Mouse (Mus musculus): ENCODE measurements around the gene Tango6. TPM values are rescaled to one million over a fixed set of nuclear protein-coding genes. Genes with fewer than 3 reads are reported as not detected.

Tango6 gene
- polyA plus RNA-seq, 1 experiment = 2.1 TPM

- no peaks in the 10 kb centered on the region for H3K27me3 ChIP-seq (ENCODE audit: control insufficient read depth, insufficient read depth, low read length)
- no peak for TF ChIP-seq POLR2A (IDR thresholded peaks at IDR 0.05; ENCODE audit: low read depth, low read length)
- H3K4me1 ChIP-seq (ENCODE audit: control insufficient read depth, insufficient read depth, insufficient read length, low read length) = no peaks in the 10 kb centered on the region
- no peak overlapping the region for H3K4me3 ChIP-seq (ENCODE audit: low read depth, low read length)
- WGBS = 97% methylated on average over 2 of the region's 2 CpGs
- H3K36me3 ChIP-seq (ENCODE audit: control insufficient read depth, insufficient read depth, low read length) = no peaks in the 10 kb centered on the region
- no peak overlapping the region for H3K27ac ChIP-seq (ENCODE audit: insufficient read depth, low read depth, low read length)
Observed at GRCm38 (mm10) chr8:106765570-106765969, 82.7 kb downstream of the Tango6 start.

- H3K27ac ChIP-seq (ENCODE audit: insufficient read depth, low read depth, low read length) = no peak overlapping the region
- no peaks in the 10 kb centered on the region for H3K36me3 ChIP-seq (ENCODE audit: control insufficient read depth, insufficient read depth, low read length)
- WGBS = 77% methylated on average over 5 of the region's 5 CpGs
- no peak overlapping the region for H3K4me3 ChIP-seq (ENCODE audit: low read depth, low read length)
- TF ChIP-seq POLR2A (IDR thresholded peaks at IDR 0.05; ENCODE audit: low read depth, low read length) (no peak), CTCF (IDR thresholded peaks at IDR 0.05; ENCODE audit: extremely low read depth, insufficient read length, insufficient replicate concordance, low read depth, low read length) (no peak)
- H3K27me3 ChIP-seq (ENCODE audit: control insufficient read depth, insufficient read depth, low read length) = no peaks in the 10 kb centered on the region
- H3K4me1 ChIP-seq (ENCODE audit: control insufficient read depth, insufficient read depth, insufficient read length, low read length) = no peaks in the 10 kb centered on the region
Observed at GRCm38 (mm10) chr8:106766736-106767135, 83.9 kb downstream of the Tango6 start.

GRCm38 (mm10) chr8:106769147-106769805 is 86.4 kb downstream of the Tango6 start:
- Histone ChIP-seq H3K27ac (ENCODE audit: insufficient read depth, low read depth, low read length) (no peak overlapping the region), H3K36me3 (ENCODE audit: control insufficient read depth, insufficient read depth, low read length) (no peaks in the 10 kb centered on the region), H3K27me3 (ENCODE audit: control insufficient read depth, insufficient read depth, low read length) (no peaks in the 10 kb centered on the region), H3K4me3 (ENCODE audit: low read depth, low read length) (no peak overlapping the region), H3K4me1 (ENCODE audit: control insufficient read depth, insufficient read depth, insufficient read length, low read length) (no peaks in the 10 kb centered on the region)
- 86% methylated on average over 13 of the region's 13 CpGs for WGBS
- TF ChIP-seq CTCF (IDR thresholded peaks at IDR 0.05; ENCODE audit: extremely low read depth, insufficient read length, insufficient replicate concordance, low read depth, low read length) = no peak
- TF ChIP-seq POLR2A (IDR thresholded peaks at IDR 0.05; ENCODE audit: low read depth, low read length) = no peak

GRCm38 (mm10) chr8:106770596-106771179 is 87.8 kb downstream of the Tango6 start:
- Histone ChIP-seq H3K4me1 (ENCODE audit: control insufficient read depth, insufficient read depth, insufficient read length, low read length) (no peaks in the 10 kb centered on the region), H3K27me3 (ENCODE audit: control insufficient read depth, insufficient read depth, low read length) (no peaks in the 10 kb centered on the region), H3K4me3 (ENCODE audit: low read depth, low read length) (no peak overlapping the region), H3K27ac (ENCODE audit: insufficient read depth, low read depth, low read length) (no peak overlapping the region), H3K36me3 (ENCODE audit: control insufficient read depth, insufficient read depth, low read length) (no peaks in the 10 kb centered on the region)
- TF ChIP-seq POLR2A (IDR thresholded peaks at IDR 0.05; ENCODE audit: low read depth, low read length) (no peak), CTCF (IDR thresholded peaks at IDR 0.05; ENCODE audit: extremely low read depth, insufficient read length, insufficient replicate concordance, low read depth, low read length) (no peak)
- 87% methylated on average over 9 of the region's 9 CpGs for WGBS

GRCm38 (mm10) chr8:106772094-106772493 is 89.2 kb downstream of the Tango6 start:
- TF ChIP-seq CTCF (IDR thresholded peaks at IDR 0.05; ENCODE audit: extremely low read depth, insufficient read length, insufficient replicate concordance, low read depth, low read length) (no peak), POLR2A (IDR thresholded peaks at IDR 0.05; ENCODE audit: low read depth, low read length) (no peak)
- no peaks in the 10 kb centered on the region for H3K27me3 ChIP-seq (ENCODE audit: control insufficient read depth, insufficient read depth, low read length)
- H3K27ac ChIP-seq (ENCODE audit: insufficient read depth, low read depth, low read length) = no peak overlapping the region
- 69% methylated on average over 6 of the region's 6 CpGs for WGBS
- H3K4me3 ChIP-seq (ENCODE audit: low read depth, low read length) = no peak overlapping the region
- H3K36me3 ChIP-seq (ENCODE audit: control insufficient read depth, insufficient read depth, low read length) = no peaks in the 10 kb centered on the region
- H3K4me1 ChIP-seq (ENCODE audit: control insufficient read depth, insufficient read depth, insufficient read length, low read length) = no peaks in the 10 kb centered on the region

- TF ChIP-seq POLR2A (IDR thresholded peaks at IDR 0.05; ENCODE audit: low read depth, low read length) (no peak), CTCF (IDR thresholded peaks at IDR 0.05; ENCODE audit: extremely low read depth, insufficient read length, insufficient replicate concordance, low read depth, low read length) (no peak)
- Histone ChIP-seq H3K27ac (ENCODE audit: insufficient read depth, low read depth, low read length) (no peak overlapping the region), H3K36me3 (ENCODE audit: control insufficient read depth, insufficient read depth, low read length) (no peaks in the 10 kb centered on the region), H3K4me3 (ENCODE audit: low read depth, low read length) (no peak overlapping the region), H3K27me3 (ENCODE audit: control insufficient read depth, insufficient read depth, low read length) (no peaks in the 10 kb centered on the region), H3K4me1 (ENCODE audit: control insufficient read depth, insufficient read depth, insufficient read length, low read length) (no peaks in the 10 kb centered on the region)
- WGBS = 93% methylated on average over 3 of the region's 3 CpGs
Observed at GRCm38 (mm10) chr8:106772501-106772900, 89.6 kb downstream of the Tango6 start.

- no peak overlapping the region for H3K4me3 ChIP-seq (ENCODE audit: low read depth, low read length)
- 86% methylated on average over 8 of the region's 8 CpGs for WGBS
- H3K27ac ChIP-seq (ENCODE audit: insufficient read depth, low read depth, low read length) = no peak overlapping the region
- no peaks in the 10 kb centered on the region for H3K27me3 ChIP-seq (ENCODE audit: control insufficient read depth, insufficient read depth, low read length)
- H3K4me1 ChIP-seq (ENCODE audit: control insufficient read depth, insufficient read depth, insufficient read length, low read length) = no peaks in the 10 kb centered on the region
- TF ChIP-seq CTCF (IDR thresholded peaks at IDR 0.05; ENCODE audit: extremely low read depth, insufficient read length, insufficient replicate concordance, low read depth, low read length) = no peak
- H3K36me3 ChIP-seq (ENCODE audit: control insufficient read depth, insufficient read depth, low read length) = no peaks in the 10 kb centered on the region
Observed at GRCm38 (mm10) chr8:106774567-106775320, 91.9 kb downstream of the Tango6 start.
